Mouse (Mus musculus) ES-Bruce4 (cell line): ENCODE measurements around the gene Tfg. TPM values are rescaled to one million over a fixed set of nuclear protein-coding genes. Genes with fewer than 3 reads are reported as not detected.

Experiments used
- H3K27ac ChIP-seq: 2 replicates; pipeline ENCODE4 v1.5.1; 2012; ENCODE audit warnings: low read length, inconsistent platforms; ENCODE audit not compliant: insufficient read depth
- H3K27me3 ChIP-seq: 2 replicates; pipeline ENCODE4 v1.6.1; 2012; ENCODE audit warnings: mild to moderate bottlenecking, low read length, inconsistent platforms; ENCODE audit not compliant: control insufficient read depth, poor library complexity, insufficient read depth, severe bottlenecking
- H3K36me3 ChIP-seq: 2 replicates; pipeline ENCODE4 v1.6.1; 2012; ENCODE audit warnings: inconsistent platforms, mild to moderate bottlenecking, low read length, moderate library complexity; ENCODE audit not compliant: control insufficient read depth, poor library complexity, insufficient read depth, severe bottlenecking
- H3K4me1 ChIP-seq: one replicate; pipeline ENCODE4 v1.8.1; 2011; ENCODE audit warnings: low read length; ENCODE audit not compliant: control insufficient read depth, insufficient read depth
- H3K4me3 ChIP-seq: 2 replicates; pipeline ENCODE4 v1.5.1; 2011; ENCODE audit warnings: low read depth, mild to moderate bottlenecking, low read length
- H3K9ac ChIP-seq: 2 replicates; pipeline ENCODE4 v1.6.1; 2012; ENCODE audit warnings: low read depth, mild to moderate bottlenecking, inconsistent platforms; ENCODE audit not compliant: poor library complexity, severe bottlenecking
- H3K9me3 ChIP-seq: replicated peaks from 2 replicates; pipeline ENCODE4 v1.6.1; 2012; ENCODE audit warnings: mild to moderate bottlenecking, low read length, inconsistent platforms; ENCODE audit not compliant: control insufficient read depth, poor library complexity, insufficient read depth, severe bottlenecking
- CTCF ChIP-seq: IDR thresholded peaks from one replicate; pipeline ENCODE4 v1.8.1; 2011; ENCODE audit warnings: low read depth, low read length
- EP300 ChIP-seq: IDR thresholded peaks from 2 replicates; pipeline ENCODE4 v1.6.1; 2011; ENCODE audit warnings: low read depth, low read length; ENCODE audit not compliant: insufficient read depth
- POLR2A ChIP-seq: IDR thresholded peaks from one replicate; pipeline ENCODE4 v1.8.1; 2011; ENCODE audit warnings: low read length; ENCODE audit not compliant: insufficient read depth
- polyA plus RNA-seq: library from polyadenylated mRNA; stranded (reverse); fragments of >200 nt; gene quantifications from 2 replicates; pipeline ENCODE4 v1.2.4, GENCODE M21; 2011; ENCODE audit warnings: low read depth; ENCODE audit not compliant: missing spikeins, insufficient read depth, insufficient read length

Gene Tfg
- polyA plus RNA-seq, 1 experiment = 108 TPM

DNA sequence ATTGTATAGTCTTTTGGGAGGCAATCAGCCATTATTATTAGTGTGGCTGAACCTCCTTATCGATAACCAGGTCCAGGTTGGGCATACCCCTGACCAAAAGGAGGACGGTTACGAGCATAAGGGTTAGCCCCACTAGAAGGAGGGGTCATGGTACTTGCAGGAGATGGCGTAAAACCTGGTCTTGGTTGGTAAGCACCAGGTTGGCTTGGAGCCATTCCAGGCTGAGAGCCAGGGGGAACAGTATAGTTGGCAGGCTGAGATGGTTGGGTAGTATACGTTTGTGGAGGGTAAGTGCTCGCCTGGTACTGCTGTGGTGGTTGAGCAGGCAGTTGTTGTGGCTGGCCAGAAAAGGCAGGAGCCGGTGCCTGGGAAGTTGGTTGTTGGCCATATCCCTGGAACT is 26.5 kb downstream of the Tfg start:
- no peak overlapping the region for H3K4me3 ChIP-seq
- H3K36me3 ChIP-seq = peaks cover 13% of the 10 kb centered on the region
- H3K27ac ChIP-seq = no peak overlapping the region
- H3K27me3 ChIP-seq = no peaks in the 10 kb centered on the region
- no peaks in the 10 kb centered on the region for H3K9me3 ChIP-seq
- TF ChIP-seq CTCF = no peak
- no peak for TF ChIP-seq EP300
- no peak for TF ChIP-seq POLR2A
- H3K4me1 ChIP-seq = no peaks in the 10 kb centered on the region
- no peak overlapping the region for H3K9ac ChIP-seq

DNA sequence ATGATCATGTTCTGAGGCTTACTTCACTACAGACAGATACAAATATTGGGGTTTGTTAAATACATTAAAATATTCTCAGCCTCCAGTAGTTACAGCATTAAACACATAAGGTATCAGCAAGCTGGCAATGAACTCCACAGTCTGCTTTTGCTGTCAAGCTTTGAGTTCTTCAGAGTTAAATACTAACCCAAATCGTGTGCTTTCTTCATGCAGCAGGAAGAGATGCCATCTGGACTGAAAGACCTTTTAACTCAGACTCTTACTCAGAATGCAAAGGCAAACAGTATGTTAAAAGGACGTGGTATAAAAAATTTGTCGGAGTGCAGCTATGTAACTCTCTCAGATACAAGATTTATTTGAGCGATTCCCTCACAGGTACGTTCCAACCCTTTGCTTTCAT is 30.5 kb downstream of the Tfg start:
- TF ChIP-seq CTCF (no peak), POLR2A (no peak), EP300 (no peak)
- H3K36me3 ChIP-seq = peaks cover 7% of the 10 kb centered on the region
- H3K27ac ChIP-seq = no peak overlapping the region
- H3K4me1 ChIP-seq = no peaks in the 10 kb centered on the region
- H3K9ac ChIP-seq = no peak overlapping the region
- no peak overlapping the region for H3K4me3 ChIP-seq
- H3K27me3 ChIP-seq = no peaks in the 10 kb centered on the region
- no peaks in the 10 kb centered on the region for H3K9me3 ChIP-seq

DNA sequence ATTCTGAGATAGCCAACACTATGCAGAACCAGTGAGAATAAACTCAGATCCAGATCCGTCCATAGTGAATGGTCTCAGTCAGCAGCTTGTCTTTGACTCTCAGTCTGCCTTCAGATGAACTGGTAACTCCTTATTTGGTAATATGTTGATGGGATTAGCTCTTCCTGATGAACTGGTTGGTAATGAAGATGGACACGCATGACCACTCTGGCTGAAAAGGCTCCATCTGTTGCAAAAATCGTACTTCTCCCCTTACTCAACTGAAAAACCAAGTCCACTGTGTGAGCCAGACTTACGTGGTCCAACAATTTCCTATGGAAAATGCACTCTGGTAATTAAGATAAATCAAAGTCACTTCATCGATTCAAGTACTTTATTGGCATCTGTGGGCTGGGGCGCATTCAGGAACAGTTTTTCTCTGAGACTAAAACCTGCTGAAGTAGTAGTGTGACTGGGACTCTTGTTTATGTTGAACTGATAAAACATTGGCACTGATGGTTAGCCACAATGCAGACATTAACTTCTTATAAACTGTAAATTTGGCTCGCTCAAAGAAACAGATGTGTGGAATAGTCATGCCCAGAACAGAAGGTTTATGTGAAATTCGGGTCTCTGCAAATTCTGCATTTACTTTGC is 36.1 kb downstream of the Tfg start:
- no peak overlapping the region for H3K4me3 ChIP-seq
- TF ChIP-seq CTCF = no peak
- TF ChIP-seq EP300 = no peak
- no peak for TF ChIP-seq POLR2A
- no peaks in the 10 kb centered on the region for H3K27me3 ChIP-seq
- H3K4me1 ChIP-seq = no peaks in the 10 kb centered on the region
- H3K9ac ChIP-seq = no peak overlapping the region
- no peak overlapping the region for H3K27ac ChIP-seq
- H3K9me3 ChIP-seq = no peaks in the 10 kb centered on the region
- H3K36me3 ChIP-seq = no peaks in the 10 kb centered on the region; the same call in none of the 2 replicates

DNA sequence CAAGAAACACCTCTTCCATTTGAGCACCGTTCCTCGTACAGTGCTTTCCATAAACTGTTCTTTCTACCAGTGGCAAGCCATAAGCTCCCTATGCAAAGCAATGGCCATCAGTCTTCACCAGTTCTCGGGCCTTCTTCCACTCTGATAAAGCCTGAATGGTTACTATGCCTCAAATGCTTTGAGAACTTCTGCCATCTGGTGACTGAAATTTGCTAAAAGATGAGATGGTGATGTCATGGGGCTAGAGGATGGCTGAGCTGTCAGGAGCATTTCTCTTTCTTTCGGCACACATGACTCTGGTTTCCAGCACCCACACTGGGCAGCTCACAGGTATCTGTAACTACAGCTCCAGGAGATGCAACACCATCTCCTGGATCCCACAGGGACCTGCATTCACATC is 40.1 kb downstream of the Tfg start:
- TF ChIP-seq POLR2A (no peak), CTCF (no peak), EP300 (no peak)
- Histone ChIP-seq H3K4me1 (peaks cover under 1% of the 10 kb centered on the region), H3K27ac (no peak overlapping the region), H3K36me3 (no peaks in the 10 kb centered on the region), H3K9ac (no peak overlapping the region), H3K27me3 (no peaks in the 10 kb centered on the region), H3K4me3 (no peak overlapping the region), H3K9me3 (no peaks in the 10 kb centered on the region)

DNA sequence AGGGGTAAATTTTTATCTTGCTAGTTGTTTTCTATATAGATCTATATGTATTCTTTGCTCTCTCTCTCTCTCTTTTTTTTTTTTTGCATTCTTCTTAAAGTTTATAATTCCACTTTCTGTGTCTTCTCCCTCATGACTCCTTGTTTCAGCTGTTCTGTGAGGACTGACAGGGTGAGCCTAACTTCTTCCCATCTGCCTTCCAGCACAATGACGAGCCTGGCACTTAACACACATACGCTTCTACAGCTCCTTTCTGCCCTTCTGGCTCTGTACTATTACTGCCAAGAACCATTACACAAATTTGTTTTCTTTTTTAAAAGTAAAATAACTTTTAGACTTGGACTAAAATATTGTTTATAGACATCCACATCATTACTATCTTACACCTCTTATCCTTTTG is 43.8 kb downstream of the Tfg start:
- H3K9me3 ChIP-seq = no peaks in the 10 kb centered on the region
- no peak overlapping the region for H3K27ac ChIP-seq
- H3K4me1 ChIP-seq = peaks cover 3% of the 10 kb centered on the region
- no peak overlapping the region for H3K4me3 ChIP-seq
- TF ChIP-seq CTCF (no peak), EP300 (no peak), POLR2A (no peak)
- H3K36me3 ChIP-seq = no peaks in the 10 kb centered on the region
- H3K9ac ChIP-seq = no peak overlapping the region
- H3K27me3 ChIP-seq = no peaks in the 10 kb centered on the region

DNA sequence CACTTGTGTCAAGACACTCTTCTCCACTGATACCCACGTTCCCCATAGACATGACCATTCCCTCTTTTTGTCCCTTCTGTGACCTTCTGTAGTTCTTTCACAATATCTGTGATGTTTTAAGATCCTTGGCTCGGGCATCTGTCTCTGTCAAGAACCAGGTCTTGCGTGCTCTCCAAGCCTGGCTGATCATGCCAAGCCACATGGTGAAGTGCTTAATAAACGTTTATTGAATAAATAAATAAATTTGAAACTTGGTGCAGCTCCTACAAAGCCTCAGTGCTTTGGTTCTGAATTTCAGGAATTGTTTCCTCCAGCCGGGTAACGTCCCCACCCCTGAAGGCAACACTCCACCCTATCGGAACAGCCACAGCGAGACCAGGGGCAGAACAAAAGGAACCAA is 46.3 kb downstream of the Tfg start:
- TF ChIP-seq EP300 = no peak
- Histone ChIP-seq H3K9me3 (no peaks in the 10 kb centered on the region), H3K36me3 (no peaks in the 10 kb centered on the region), H3K27me3 (no peaks in the 10 kb centered on the region), H3K9ac (no peak overlapping the region), H3K4me3 (no peak overlapping the region), H3K27ac (no peak overlapping the region), H3K4me1 (peaks cover 3% of the 10 kb centered on the region)

GRCm38 (mm10) chr16:56669520-56669919 is 47.7 kb downstream of the Tfg start:
- Histone ChIP-seq H3K4me1 (peaks cover 3% of the 10 kb centered on the region), H3K27ac (no peak overlapping the region), H3K4me3 (no peak overlapping the region), H3K9me3 (no peaks in the 10 kb centered on the region), H3K27me3 (no peaks in the 10 kb centered on the region), H3K36me3 (no peaks in the 10 kb centered on the region), H3K9ac (no peak overlapping the region)
- TF ChIP-seq EP300 (no peak), POLR2A (no peak), CTCF (no peak)
